Mouse (Mus musculus) ES-E14 (cell line): ENCODE data around the gene Creg2.

Experiments used
- CHD2 ChIP-seq: IDR thresholded peaks from 2 replicates; pipeline ENCODE4 v1.6.1; 2014; ENCODE audit warnings: mild to moderate bottlenecking, low read depth, low read length, inconsistent platforms
- HCFC1 ChIP-seq: IDR thresholded peaks from 2 replicates; pipeline ENCODE4 v1.6.1; 2012; ENCODE audit warnings: low read length, inconsistent platforms, borderline replicate concordance; ENCODE audit not compliant: insufficient read depth
- MAFK ChIP-seq: IDR thresholded peaks from 2 replicates; pipeline ENCODE4 v1.6.1; 2014; ENCODE audit warnings: mild to moderate bottlenecking, low read depth, low read length, inconsistent platforms; ENCODE audit not compliant: insufficient read depth
- ZNF384 ChIP-seq: IDR thresholded peaks from 2 replicates; pipeline ENCODE4 v1.6.1; 2012; ENCODE audit warnings: low read depth, low read length, inconsistent platforms

DNA sequence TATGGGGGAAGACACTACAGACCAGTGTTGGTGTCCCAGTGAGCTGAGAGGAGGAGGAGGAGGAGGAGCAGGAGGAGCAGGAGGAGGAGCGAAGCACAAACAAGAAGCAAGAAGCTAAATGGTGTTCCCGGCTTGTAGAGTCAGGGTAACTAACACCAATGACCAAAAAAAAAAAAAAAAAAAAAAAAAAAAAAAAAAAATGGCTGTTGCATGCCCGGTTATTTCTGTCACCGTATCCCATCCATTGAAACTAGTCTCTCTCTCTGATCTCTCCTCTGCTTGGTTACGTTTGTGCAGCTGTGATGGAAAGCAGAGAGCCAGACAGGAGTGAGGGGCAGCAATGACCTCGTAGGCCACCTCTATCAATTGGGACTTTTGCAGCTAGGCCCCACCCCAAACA is 35.7 kb downstream of the Creg2 start:
- TF ChIP-seq MAFK (no peak), ZNF384 (peak; percentile 47; the same call in 1 of the 2 replicates), CHD2 (no peak), HCFC1 (no peak)
